Mouse (Mus musculus): ENCODE data around the gene Gnb3. TPM values are rescaled to one million over a fixed set of nuclear protein-coding genes. Genes with fewer than 3 reads are reported as not detected.

The Gnb3 gene
- total RNA-seq (2021), result under 1 TPM in 1 of 2 experiments, not detected in 1; 0.21 TPM
- long read RNA-seq, experiment 1, partial matches to known transcripts, result 0 of 1 reads
- long read RNA-seq, experiment 1, other reads (novel, unspliced or antisense), result 0 of 1 reads
- long read RNA-seq, experiment 2, partial matches to known transcripts, result 0 of 1 reads
- long read RNA-seq, experiment 2, other reads (novel, unspliced or antisense), result 0 of 1 reads

- no peak for DNase-seq (ENCODE audit: low spot score in 2 of 2)
These were observed at the start of gene Gnb3 for GRCm38 (mm10) chr6:124840241-124841167. Gene Gnb3, minus strand, starts transcription at chr6:124840275.

GRCm38 (mm10) chr6:124888555-124889125, 48.6 kb upstream of the Gnb3 start:
- no peak for DNase-seq (ENCODE audit: low spot score in 2 of 2)

- no peak for DNase-seq (ENCODE audit: low spot score in 2 of 2)
These were observed 47.9 kb upstream of the Gnb3 start, which contains the start of gene Cd4 for GRCm38 (mm10) chr6:124887986-124888385. Gene Cd4, minus strand, starts transcription at chr6:124888221.

DNA sequence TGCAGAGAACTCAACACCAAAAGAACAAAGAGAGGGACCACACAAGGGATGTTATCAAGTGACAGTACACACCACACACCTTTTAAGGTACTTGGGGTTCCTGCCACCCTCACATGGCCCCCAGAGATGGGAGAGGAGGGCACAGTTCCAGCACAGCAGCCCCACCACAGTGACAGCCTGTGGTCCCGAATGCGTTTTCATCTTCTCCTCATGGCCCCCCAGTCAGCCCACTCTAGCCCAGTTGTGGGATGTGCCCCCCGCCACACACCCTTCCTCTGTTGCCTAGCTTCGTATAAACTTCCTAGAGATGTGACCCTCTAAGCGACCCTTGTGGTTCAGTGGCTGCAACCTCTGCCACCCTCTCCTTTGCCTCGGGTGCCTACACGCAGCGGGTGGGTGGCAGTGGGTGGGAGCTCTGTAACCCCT, 45.9 kb upstream of the Gnb3 start:
- no peak for DNase-seq (ENCODE audit: low spot score in 2 of 2)

DNA sequence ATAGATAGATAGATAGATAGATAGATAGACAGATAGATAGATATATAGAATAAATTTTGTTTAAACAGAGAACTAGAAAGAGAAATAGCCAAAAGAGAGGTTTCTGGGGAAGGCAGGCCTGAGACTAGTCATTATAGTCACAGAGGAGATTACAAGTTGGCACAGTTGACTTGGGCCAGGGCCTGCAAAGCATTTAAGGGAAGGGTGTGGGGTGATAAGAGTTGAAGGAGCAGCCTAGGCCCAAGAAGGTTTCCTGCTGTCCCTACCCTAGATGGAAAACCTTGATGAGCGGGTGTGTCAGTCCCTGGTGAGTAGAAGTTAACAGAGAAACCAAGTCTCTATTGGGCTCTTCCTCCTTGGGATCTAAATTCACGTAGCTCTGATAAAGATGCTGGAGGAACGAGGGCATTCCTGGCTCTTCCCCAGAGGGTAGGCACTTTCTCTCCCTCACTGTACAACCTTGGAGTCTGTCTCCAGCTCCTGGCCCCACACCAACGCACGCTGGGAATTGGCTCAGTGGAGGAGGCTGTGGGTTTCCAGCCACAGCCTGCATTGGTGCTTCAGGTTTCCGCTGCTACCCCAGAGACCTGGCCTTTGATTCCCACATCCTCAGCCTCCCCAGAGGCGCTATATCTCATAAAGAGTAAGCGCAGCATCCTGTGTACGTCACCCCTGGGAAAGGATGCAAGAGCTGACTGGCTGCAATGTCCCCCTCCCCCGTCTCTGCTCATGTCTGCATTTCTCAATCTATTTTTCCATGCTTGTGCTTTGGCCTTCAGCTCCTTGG, 44.8 kb upstream of the Gnb3 start:
- peak in 1 of 2 experiments; percentile 17 for DNase-seq (ENCODE audit: low spot score in 2 of 2)

DNA sequence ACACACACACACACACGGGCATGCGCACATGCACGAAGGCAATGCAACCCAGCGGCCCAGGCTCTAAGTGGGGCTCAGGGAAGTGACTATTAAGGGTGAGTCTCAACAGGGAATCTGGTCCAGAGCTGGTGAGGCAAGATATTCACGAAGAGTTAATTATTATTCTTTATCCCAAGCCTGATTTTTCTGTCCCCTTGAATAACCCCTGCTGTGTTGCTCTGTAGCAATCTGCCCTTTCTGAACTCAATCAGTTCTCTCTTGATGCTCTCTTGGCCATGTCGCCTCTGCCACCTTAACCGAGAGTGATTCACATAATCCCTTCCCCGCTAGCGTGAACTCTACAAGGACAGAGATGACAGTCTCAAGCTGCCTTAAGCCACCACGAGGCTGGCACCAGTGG, 43.3 kb upstream of the Gnb3 start:
- DNase-seq (ENCODE audit: low spot score in 2 of 2), result no peak

- no peak for DNase-seq (ENCODE audit: low spot score in 2 of 2)
These were observed 41.7 kb upstream of the Gnb3 start for GRCm38 (mm10) chr6:124881821-124882220.

DNA sequence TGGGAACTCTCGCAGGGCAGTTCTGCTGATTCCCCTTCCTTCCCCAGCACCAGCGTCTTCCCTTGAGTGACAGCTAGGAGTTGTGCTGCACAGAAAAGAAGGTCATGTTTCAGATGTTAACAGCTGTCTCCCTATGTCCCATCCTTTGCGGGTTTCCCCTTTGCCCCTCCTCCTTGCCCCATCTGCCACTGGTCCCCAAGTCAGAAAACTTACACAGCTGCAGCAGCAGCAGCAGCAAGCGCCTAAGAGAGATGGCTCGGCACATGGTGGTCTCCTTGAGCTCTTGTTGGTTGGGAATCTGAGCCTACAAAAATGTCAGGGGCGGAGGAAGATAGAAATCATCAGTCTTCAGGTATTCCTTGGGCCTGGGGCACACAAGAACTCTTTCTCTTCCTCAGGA, 39.3 kb upstream of the Gnb3 start:
- no peak for DNase-seq (ENCODE audit: low spot score in 2 of 2)

DNA sequence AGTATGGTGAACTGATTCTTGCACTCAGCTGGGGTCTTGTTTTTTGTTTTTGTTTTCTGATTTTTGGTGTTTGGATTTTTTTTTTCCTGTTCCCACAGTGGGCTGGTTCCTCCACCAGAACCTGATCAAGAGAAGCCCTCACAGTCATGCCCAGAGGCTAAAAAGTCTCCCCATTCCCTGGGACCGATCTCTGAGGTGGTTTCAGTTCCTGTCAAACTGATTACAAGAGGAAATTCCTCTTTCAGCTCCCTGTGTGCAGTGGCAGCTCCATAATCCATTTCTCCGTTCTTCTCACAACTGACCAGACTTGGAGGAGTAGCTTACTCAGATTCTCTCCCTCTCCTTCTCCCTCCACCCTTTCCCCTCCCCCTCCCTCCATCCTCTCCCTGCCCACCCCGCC, 34.3 kb upstream of the Gnb3 start:
- no peak for DNase-seq (ENCODE audit: low spot score in 2 of 2)

DNA sequence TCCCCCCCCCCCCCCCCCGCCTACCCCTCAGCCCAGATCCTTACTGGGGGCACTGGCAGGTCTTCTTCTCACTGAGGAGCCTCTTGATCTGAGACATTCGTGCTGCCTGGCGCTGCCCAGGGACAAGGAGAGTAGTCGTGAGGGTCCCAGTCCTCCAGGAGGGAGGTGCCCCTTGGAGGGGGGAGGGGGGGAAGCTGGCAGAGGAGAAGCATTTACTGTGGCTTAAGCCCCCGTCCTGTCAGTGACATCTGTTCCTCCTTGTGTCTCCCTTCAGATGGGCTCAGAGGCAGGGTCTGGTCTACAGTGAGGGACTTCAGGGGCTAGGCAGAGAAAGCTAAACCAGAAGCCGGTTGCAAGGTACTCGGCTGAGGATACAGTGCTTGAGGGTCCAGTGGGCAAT, 26.5 kb upstream of the Gnb3 start:
- no peak for DNase-seq (ENCODE audit: low spot score in 2 of 2)

GRCm38 (mm10) chr6:124865766-124866362, 25.8 kb upstream of the Gnb3 start:
- DNase-seq (ENCODE audit: low spot score in 2 of 2), result no peak

DNA sequence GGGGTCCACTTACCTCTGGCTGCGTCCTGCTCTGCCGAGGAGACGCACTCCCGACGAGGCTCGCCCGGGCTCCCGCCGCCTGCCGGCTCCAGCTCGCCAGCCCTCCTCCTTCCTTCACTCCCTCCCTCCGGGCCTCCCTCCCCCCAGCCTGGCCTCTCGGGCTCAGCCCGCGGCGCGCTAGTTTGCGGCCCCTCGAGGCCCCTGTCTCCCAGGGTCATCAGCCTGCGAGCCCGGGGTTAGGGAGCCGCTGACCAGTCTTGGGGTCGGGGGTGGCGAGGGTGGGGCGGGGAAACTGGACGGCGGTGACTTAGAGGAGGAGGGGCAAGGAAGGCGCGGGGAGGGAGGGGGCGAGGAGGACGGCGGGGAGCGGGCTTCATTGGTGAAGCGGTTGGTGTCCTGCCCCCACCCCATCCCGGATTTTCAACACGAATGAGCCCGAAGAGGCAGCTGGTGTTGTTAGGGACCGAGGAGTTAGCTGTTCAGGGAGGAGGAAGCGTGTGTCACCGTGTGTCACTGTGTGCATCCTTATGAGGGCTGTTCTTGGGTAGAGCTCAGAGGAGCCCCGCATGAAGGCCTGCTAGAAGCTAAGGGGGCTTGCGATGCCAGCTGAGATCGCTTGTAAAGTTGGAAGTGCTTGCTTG, 23.7 kb upstream of the Gnb3 start, which contains the start of gene Gpr162:
Gpr162 (minus strand) TSS at position 326 of the 641 bp plus-strand sequence.
- peak; percentile 70 to 79 for DNase-seq (ENCODE audit: low spot score in 2 of 2)

DNA sequence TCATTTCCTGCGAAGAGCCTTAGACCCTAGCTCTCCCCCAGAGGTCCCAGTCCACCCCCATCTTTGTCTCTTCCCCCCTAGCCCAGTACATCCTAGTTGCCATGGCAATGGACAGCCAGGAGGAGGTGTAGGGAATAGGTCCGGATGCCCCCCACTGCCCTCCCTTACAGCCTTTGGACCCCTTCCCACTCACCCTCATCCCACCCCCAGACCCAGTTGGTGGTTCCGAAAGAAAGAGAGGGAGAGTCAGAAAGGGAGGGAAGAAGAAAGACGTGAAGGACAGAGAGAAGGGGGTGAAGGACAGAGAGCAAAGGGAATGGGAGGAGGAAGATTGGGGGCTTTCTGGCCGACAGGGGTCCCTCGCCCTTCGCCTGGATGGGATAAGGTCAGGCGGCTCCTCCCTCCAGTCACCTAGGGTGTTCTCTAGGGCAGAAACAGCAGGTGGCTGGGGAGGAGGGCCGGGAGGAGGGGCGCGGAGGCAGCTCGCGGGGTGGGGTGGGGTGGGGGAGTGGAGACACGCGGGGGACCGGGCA, 23.1 kb upstream of the Gnb3 start:
- DNase-seq (ENCODE audit: low spot score in 2 of 2), result peak in 1 of 2 experiments; percentile 67

DNA sequence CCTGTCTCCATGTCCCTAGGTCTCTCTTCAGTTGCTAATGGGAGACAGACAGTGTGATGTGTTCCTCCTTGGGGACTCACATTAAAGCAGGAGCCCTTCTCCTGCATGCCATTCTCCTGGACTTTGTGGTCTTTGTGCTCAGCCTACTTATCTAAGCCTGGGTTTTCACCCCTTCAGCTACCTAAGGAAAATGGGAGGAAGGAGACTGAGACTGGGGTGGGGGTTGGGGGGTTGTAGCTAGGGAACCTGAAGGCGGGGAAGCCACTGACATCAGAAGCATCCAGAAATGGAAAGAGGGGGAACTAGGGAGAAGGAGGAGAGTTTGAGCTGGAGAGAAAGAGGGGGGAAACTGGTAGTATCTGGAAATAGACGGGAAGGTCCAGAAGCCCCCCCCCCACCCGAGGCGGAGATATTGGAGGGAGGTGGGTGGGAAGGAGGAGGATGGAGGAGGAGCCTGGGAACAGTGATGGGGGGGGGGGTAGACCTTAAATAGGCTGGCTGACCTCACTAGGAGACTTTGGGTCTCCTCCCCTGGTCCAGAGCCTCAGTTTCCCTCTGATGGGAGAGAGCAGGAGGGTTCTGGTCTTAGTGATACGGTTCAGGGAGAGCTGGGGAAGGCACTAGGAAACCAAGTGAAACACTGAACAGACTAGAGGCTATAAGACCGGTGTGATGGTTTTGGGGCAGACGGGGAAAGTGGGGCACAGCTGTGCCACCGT, 22.5 kb upstream of the Gnb3 start:
- peak in 1 of 2 experiments; percentile 29 for DNase-seq (ENCODE audit: low spot score in 2 of 2)

DNA sequence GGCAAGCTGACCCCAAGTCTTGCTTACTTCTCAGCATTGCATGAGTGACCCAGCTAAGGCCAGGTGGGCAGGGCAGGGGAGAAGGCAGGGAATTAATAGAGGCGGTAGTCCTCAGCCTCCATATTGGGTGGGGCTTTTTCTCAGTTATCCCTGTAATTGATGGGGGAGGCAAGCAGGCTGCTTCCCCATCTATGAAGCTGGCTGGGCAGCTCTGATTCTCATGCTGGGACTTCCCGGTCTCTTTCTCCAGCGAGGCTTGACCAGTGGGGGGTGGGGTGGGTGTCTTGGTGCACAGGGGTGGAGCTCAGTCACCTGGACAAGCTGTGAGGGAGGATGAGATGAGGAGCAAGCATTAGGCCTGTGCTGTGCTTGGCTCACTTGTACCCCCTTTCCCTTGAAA, 21.7 kb upstream of the Gnb3 start:
- no peak for DNase-seq (ENCODE audit: low spot score in 2 of 2)

DNA sequence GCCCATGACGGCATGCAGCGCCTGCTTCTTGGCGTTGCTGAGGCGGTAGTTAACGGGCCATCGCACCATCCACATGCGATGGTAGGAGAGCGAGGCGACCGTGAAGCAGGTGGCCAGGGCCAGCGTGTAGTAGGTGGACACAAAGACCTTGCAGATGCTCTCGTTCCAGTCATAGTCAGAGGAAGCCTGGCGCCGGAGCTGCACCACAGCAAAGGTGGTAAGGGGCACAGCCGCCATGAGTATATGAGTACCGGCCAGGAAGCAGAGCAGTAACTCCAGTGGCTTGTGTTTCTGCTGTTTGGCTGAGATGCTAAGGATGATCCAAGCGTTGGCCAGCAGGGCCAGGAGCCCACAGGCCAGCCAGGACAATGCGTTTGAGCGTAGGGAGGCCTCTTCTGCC, 21.2 kb upstream of the Gnb3 start:
- peak in 1 of 2 experiments; percentile 15 for DNase-seq (ENCODE audit: low spot score in 2 of 2)

DNA sequence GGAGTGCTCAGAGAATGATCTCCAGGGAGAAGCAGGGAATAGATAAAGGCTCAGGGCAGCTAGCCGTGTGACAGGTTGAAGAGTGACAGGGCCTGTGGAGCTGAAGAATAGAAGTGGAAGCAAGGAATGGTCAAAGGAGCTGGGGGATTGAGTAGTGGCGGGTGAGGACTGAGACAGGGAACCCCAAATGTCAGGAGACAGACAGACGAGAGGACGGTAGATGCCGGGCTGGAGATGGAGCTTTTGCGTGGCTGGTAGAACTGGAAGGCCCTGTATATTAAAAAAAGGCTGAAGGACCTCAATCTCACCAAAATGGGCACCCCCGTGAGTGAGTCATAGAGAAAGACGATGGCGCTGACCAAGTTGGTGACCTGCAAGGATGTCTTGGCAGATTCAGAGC, 20.4 kb upstream of the Gnb3 start:
- DNase-seq (ENCODE audit: low spot score in 2 of 2), result no peak

DNA sequence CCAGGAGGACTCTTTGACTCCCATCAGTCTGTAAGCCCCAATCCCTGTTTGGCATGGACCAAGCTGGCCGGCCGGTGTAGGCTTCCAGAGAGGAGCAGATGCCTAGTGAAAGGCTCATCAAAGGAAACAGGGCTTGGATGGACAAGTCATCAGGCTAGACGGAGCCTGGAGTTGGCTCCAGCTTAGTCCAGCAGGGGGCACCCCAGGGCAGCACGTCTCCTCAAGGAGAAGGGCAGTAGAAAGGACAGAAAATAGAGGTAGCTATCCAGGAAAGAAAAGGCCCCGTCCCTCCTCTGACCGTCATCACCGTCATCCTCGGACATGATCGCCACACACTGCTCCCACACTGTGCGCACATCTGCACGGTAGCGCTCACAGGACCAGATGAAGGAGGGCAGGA, 19.6 kb upstream of the Gnb3 start:
- DNase-seq (ENCODE audit: low spot score in 2 of 2), result peak; percentile 87 to 89

- no peak for DNase-seq (ENCODE audit: low spot score in 2 of 2)
These were observed 18.7 kb upstream of the Gnb3 start for GRCm38 (mm10) chr6:124858561-124859318.
